Mouse (Mus musculus): Measurements from ENCODE around the gene Calr. TPM values are rescaled to one million over a fixed set of nuclear protein-coding genes. Genes with fewer than 3 reads are reported as not detected.

Calr gene
- total and polyA plus RNA-seq, 2 experiments from 2014 or later: 405 to 505 TPM

DNA sequence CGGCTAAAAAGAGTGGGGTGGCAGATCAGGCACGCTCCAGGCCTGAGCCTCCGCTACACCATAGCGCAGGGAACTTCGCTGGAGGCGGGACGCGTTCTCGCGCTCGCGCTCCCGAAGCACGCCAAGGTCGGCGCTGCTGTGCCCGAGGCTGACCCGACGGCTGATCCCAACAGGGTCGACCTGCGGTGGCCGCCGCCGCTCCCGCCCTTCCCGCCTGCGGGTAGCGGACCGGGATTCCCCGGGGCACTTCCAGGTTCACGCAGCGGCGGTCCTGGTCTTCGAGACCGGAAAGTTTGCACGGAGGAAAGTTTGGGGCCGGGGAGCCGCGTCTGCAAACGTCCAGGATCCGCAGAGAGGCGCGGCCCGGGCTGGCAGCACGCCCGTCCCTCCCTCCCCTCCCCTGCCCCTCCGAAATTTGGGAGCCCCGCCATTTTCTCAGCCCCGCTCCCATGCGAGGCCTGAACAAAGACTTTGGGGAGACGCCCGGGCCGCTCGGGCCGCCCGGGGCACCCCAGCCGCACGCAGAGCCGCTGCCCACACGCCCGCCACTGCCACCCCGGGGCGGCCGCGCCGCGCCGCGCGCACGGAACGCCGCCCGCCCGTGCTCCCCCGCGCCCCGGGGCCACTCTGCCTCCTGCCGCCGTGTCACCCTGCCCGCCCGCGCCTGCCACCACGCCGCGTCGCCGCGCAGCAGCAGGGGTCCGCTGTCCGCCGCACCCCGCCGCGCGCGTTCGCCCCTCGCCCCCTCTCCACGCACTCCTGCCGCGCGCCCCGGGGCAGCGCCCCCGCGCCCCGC is 47.4 kb downstream of the Calr start:
- peak overlapping the region; percentile 90 for H3K4me3 ChIP-seq (ENCODE audit: low read depth, low read length)
- H3K27ac ChIP-seq (ENCODE audit: low read depth, low read length): peak overlapping the region; percentile 93
- DNase-seq (peak; percentile 77), ATAC-seq (peak; percentile 8; the same call in 1 of the 2 replicates)
- H3K27me3 ChIP-seq (ENCODE audit: insufficient read depth, low read length): no peaks in the 10 kb centered on the region
- no peaks in the 10 kb centered on the region for H3K36me3 ChIP-seq (ENCODE audit: insufficient read depth)
- TF ChIP-seq CTCF (IDR thresholded peaks at IDR 0.05; ENCODE audit: low read depth): no peak
- H3K9ac ChIP-seq: peak overlapping the region; percentile 88
- H3K4me2 ChIP-seq (ENCODE audit: low read depth): peak overlapping the region; percentile 80
- peaks cover 28% of the 10 kb centered on the region for H3K4me1 ChIP-seq (ENCODE audit: insufficient read depth)
- H3K9me3 ChIP-seq (ENCODE audit: low read length): no peaks in the 10 kb centered on the region
- 2% methylated on average over 91 of the region's 108 CpGs for WGBS

- Histone ChIP-seq H3K4me1 (ENCODE audit: insufficient read depth) (peaks cover 29% of the 10 kb centered on the region), H3K27ac (ENCODE audit: low read depth, low read length) (peak overlapping the region; percentile 93), H3K4me2 (ENCODE audit: low read depth) (peak overlapping the region; percentile 80), H3K9ac (peak overlapping the region; percentile 88), H3K9me3 (ENCODE audit: low read length) (no peaks in the 10 kb centered on the region), H3K36me3 (ENCODE audit: insufficient read depth) (no peaks in the 10 kb centered on the region), H3K27me3 (ENCODE audit: insufficient read depth, low read length) (no peaks in the 10 kb centered on the region), H3K4me3 (ENCODE audit: low read depth, low read length) (peak overlapping the region; percentile 90)
- TF ChIP-seq CTCF (IDR thresholded peaks at IDR 0.05; ENCODE audit: low read depth): no peak
- ATAC-seq: no peak
- DNase-seq: peak; percentile 66
- WGBS: 32% methylated on average over 10 of the region's 10 CpGs
Measured at GRCm38 (mm10) chr8:84798446-84799135, 48.1 kb downstream of the Calr start.

DNA sequence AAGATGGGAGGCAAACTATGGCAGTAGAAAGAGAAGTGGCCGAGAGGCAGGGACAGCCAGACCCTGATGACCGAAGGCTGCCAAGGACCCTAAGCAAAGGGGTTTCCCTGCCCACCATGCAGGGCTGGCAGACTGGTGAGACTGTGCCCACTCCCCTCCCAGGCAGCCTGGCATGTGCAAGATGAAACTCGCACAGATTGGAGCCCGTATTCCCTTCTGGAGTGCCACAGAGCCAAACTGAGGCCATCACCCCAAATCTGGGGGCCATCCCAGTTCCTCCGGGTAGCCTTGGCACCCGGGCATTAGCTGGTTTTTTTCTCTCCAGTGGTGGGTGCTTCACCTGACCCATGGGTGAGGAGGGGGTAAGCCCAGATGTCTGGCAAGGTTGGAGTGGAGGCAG is 48.8 kb downstream of the Calr start:
- TF ChIP-seq CTCF (IDR thresholded peaks at IDR 0.05; ENCODE audit: low read depth): no peak
- 36% methylated on average over 6 of the region's 6 CpGs for WGBS
- Histone ChIP-seq H3K27ac (ENCODE audit: low read depth, low read length) (peak overlapping the region; percentile 93), H3K9me3 (ENCODE audit: low read length) (no peaks in the 10 kb centered on the region), H3K4me2 (ENCODE audit: low read depth) (peak overlapping the region; percentile 80), H3K9ac (peak overlapping the region; percentile 88), H3K4me3 (ENCODE audit: low read depth, low read length) (peak overlapping the region; percentile 90), H3K36me3 (ENCODE audit: insufficient read depth) (no peaks in the 10 kb centered on the region), H3K27me3 (ENCODE audit: insufficient read depth, low read length) (no peaks in the 10 kb centered on the region), H3K4me1 (ENCODE audit: insufficient read depth) (peaks cover 29% of the 10 kb centered on the region)
- ATAC-seq (no peak), DNase-seq (peak; percentile 76)

GRCm38 (mm10) chr8:84797256-84797797 is 49.4 kb downstream of the Calr start:
- TF ChIP-seq CTCF (IDR thresholded peaks at IDR 0.05; ENCODE audit: low read depth): no peak
- peak overlapping the region; percentile 80 for H3K4me2 ChIP-seq (ENCODE audit: low read depth)
- peak overlapping the region; percentile 90 for H3K4me3 ChIP-seq (ENCODE audit: low read depth, low read length)
- H3K36me3 ChIP-seq (ENCODE audit: insufficient read depth): no peaks in the 10 kb centered on the region
- DNase-seq: peak; percentile 44
- H3K9ac ChIP-seq: peak overlapping the region; percentile 88
- H3K27me3 ChIP-seq (ENCODE audit: insufficient read depth, low read length): no peaks in the 10 kb centered on the region
- peaks cover 29% of the 10 kb centered on the region for H3K4me1 ChIP-seq (ENCODE audit: insufficient read depth)
- no peaks in the 10 kb centered on the region for H3K9me3 ChIP-seq (ENCODE audit: low read length)
- 66% methylated on average over 15 of the region's 15 CpGs for WGBS
- peak overlapping the region; percentile 93 for H3K27ac ChIP-seq (ENCODE audit: low read depth, low read length)
- no peak for ATAC-seq

GRCm38 (mm10) chr8:84794486-84794885 is 52.2 kb downstream of the Calr start:
- Histone ChIP-seq H3K27me3 (ENCODE audit: insufficient read depth, low read length) (no peaks in the 10 kb centered on the region), H3K27ac (ENCODE audit: low read depth, low read length) (peak overlapping the region; percentile 98), H3K36me3 (ENCODE audit: insufficient read depth) (no peaks in the 10 kb centered on the region), H3K9me3 (ENCODE audit: low read length) (no peaks in the 10 kb centered on the region), H3K4me2 (ENCODE audit: low read depth) (peak overlapping the region; percentile 49; the same call in 1 of the 2 replicates), H3K9ac (peak overlapping the region; percentile 33; the same call in 1 of the 2 replicates), H3K4me3 (ENCODE audit: low read depth, low read length) (no peak overlapping the region), H3K4me1 (ENCODE audit: insufficient read depth) (peaks cover 33% of the 10 kb centered on the region)
- no peak for DNase-seq
- TF ChIP-seq CTCF (IDR thresholded peaks at IDR 0.05; ENCODE audit: low read depth): no peak
- WGBS: 28% methylated on average over 7 of the region's 7 CpGs
- ATAC-seq: peak; percentile 19

DNA sequence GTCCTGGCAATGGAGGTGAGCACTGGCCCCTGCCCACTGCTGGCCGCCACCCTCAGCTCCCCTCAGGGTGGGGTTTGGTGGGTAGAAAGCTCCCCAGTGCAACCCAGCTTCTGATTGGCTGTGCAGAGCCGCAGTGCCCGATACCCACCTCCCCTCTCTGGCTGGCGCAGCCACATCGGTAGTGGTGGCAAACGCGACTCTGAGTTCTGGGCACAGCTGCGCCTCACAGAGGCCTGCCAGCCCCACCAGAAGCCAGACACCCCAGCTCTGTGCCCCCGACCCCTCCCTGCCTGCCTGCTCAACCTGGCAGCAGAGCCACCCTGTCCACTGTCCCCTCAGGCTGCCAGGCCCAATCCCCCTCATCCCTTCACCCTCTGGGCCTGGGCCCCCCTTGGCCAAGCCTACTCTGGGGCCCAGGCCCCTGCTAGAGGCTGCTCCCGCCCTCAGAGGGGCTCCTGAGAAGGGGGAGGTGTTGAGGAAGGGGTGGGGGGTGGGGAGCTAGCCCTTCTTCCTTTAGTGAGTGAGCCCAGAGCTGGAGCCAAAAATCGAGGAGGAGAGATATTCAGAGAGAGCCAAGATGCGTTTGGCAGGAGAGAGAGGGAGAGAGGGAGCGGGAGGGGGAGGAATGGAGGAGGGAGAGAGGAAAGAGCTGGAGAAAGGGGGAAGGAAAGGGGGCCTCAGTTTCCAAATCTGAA is 52.8 kb downstream of the Calr start:
- H3K4me1 ChIP-seq (ENCODE audit: insufficient read depth): peaks cover 36% of the 10 kb centered on the region
- TF ChIP-seq CTCF (IDR thresholded peaks at IDR 0.05; ENCODE audit: low read depth): no peak
- H3K9ac ChIP-seq: peak overlapping the region; percentile 51
- peak; percentile 85 for ATAC-seq
- 19% methylated on average over 13 of the region's 13 CpGs for WGBS
- no peaks in the 10 kb centered on the region for H3K27me3 ChIP-seq (ENCODE audit: insufficient read depth, low read length)
- no peaks in the 10 kb centered on the region for H3K36me3 ChIP-seq (ENCODE audit: insufficient read depth)
- peak overlapping the region; percentile 49 for H3K4me2 ChIP-seq (ENCODE audit: low read depth)
- DNase-seq: peak; percentile 92
- H3K27ac ChIP-seq (ENCODE audit: low read depth, low read length): peak overlapping the region; percentile 98
- no peak overlapping the region for H3K4me3 ChIP-seq (ENCODE audit: low read depth, low read length)
- H3K9me3 ChIP-seq (ENCODE audit: low read length): no peaks in the 10 kb centered on the region
